Mouse (Mus musculus): ENCODE data around the gene Peli1. TPM values are rescaled to one million over a fixed set of nuclear protein-coding genes. Genes with fewer than 3 reads are reported as not detected.

Gene Peli1
- total RNA-seq, 1 experiment from 2014 or later: 19.0 TPM

GRCm38 (mm10) chr11:21194851-21195250, 103.8 kb downstream of the Peli1 start:
- no peak for DNase-seq

Other genes starting within 250 kb of the Peli1 start
- gene Vps54, start 148.0 kb downstream of the Peli1 start, total RNA-seq (2021): 35.4 and 38.1 TPM in 2 replicates

Data from adrenal gland, postnatal 25 days (tissue).